Mouse (Mus musculus): ENCODE data around the gene Ripor3.

DNA sequence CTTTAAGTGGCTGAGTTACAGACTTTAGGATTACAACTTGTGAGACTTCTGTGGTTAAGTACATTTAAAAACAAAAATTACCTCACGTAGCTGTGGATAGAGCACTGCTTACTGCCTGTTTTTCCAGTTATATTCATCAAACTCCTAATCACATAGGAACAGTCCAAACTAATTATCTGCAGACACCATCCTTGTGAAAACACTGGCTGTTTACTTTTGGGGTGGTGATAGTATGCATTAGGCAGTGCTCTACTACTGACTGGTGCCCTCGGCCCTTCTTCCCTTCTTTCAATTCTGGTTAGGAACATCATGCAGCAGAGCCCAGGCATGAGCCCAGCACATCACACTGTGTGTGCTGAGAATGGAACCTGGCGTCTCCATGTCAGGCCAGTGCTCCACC is 63.2 kb downstream of the Ripor3 start:
- TF ChIP-seq POLR2A (IDR thresholded peaks at IDR 0.05; ENCODE audit: borderline replicate concordance, insufficient read depth, low read length) (no peak), CTCF (IDR thresholded peaks at IDR 0.05; ENCODE audit: borderline replicate concordance, insufficient read depth, low read depth, low read length) (no peak)
